Mouse (Mus musculus) cortical plate, adult 2 months (tissue): Measurements from ENCODE around the gene Fra10ac1. TPM values are rescaled to one million over a fixed set of nuclear protein-coding genes. Genes with fewer than 3 reads are reported as not detected.
A peak's percentile ranks its signal among the peaks of the same experiment; 100 is the strongest.

Experiments used
- H3K27ac ChIP-seq: fragments of 200-500 bp; 2 replicates; pipeline ENCODE4 v1.5.1; 2012; ENCODE audit warnings: low read length, control low read depth, inconsistent platforms; ENCODE audit not compliant: insufficient read depth
- H3K4me1 ChIP-seq: fragments of 200-500 bp; 2 replicates; pipeline ENCODE4 v1.6.1; 2011; ENCODE audit warnings: low read length; ENCODE audit not compliant: control insufficient read depth, insufficient read depth
- H3K4me3 ChIP-seq: fragments of 200-500 bp; 2 replicates; pipeline ENCODE4 v1.5.1; 2011; ENCODE audit warnings: mild to moderate bottlenecking, low read length, control low read depth; ENCODE audit not compliant: insufficient read depth
- CTCF ChIP-seq: fragments of 200-500 bp; IDR thresholded peaks from 2 replicates; pipeline ENCODE4 v1.5.1; 2011; ENCODE audit warnings: mild to moderate bottlenecking, control low read depth, low read length; ENCODE audit not compliant: insufficient read depth; ENCODE audit errors: extremely low read depth
- POLR2A ChIP-seq: fragments of 200-500 bp; IDR thresholded peaks from 2 replicates; pipeline ENCODE4 v1.6.1; 2011; ENCODE audit warnings: mild to moderate bottlenecking, low read length, control low read depth; ENCODE audit not compliant: insufficient read depth; ENCODE audit errors: extremely low read depth
- polyA plus RNA-seq: library from polyadenylated mRNA; depleted of rRNA; stranded (reverse); fragments of >200 nt; gene quantifications from 2 replicates; pipeline ENCODE4 v1.2.3, GENCODE M21; 2012; rRNA removed

The Fra10ac1 gene
- polyA plus RNA-seq: 21.4 and 24.9 TPM in 2 replicates

DNA sequence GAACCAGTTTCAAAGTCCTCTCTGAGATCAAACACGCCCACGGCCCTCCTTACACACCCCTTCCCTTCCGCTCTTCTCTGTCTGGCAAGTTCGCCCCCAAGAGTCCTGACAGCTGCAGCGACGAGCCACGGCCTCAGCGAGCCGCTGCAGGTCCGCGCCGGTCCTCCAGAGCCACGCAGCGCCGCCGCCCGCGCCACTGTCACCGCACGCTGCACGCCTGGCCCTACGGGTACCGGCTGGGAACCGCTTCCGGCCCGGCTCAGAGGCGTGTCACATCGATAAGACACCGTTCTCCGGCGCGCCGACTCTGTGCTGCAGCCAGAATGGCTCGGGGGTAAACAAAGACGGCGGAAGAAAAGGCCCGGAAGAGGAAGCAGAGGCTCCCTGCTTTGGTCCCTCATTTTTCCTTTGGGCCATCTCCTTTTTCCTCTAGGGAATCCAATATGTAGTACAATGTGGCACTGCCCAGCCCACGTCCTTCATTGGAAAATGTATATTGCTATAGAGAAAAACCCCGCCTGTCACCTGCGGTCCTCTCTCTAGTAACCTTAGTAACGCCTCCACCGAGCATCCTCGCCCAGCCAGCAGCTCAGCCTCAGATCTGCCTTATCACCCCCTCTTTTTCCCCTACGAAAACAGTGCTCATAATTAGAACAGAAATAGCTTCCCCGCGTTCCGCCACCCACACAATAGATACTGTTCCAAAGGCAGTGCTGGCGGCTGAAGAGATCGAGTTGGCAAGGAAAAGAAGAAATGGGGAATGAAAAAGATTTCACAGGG lies at the start of gene Fra10ac1:
Fra10ac1 (minus strand) TSS at position 252 of the 780 bp plus-strand sequence.
- H3K4me3 ChIP-seq: peak within 1 kb of the TSS; percentile 55
- H3K27ac ChIP-seq: peak within 1 kb of the TSS; percentile 95
- peaks cover 2% of the 10 kb centered on the region; the same call in 1 of the 2 replicates for H3K4me1 ChIP-seq
- TF ChIP-seq POLR2A (no peak; the same call in 1 of the 2 replicates), CTCF (peak; percentile 28; the same call in 1 of the 2 replicates)

GRCm38 (mm10) chr19:38271071-38271470 lies 47.1 kb upstream of the Fra10ac1 start:
- H3K27ac ChIP-seq: no peak overlapping the region
- H3K4me3 ChIP-seq: no peak overlapping the region
- TF ChIP-seq CTCF: no peak
- TF ChIP-seq POLR2A: no peak
- peaks cover 12% of the 10 kb centered on the region for H3K4me1 ChIP-seq

GRCm38 (mm10) chr19:38267469-38267868 lies 43.5 kb upstream of the Fra10ac1 start:
- TF ChIP-seq CTCF (no peak), POLR2A (no peak)
- peaks cover 6% of the 10 kb centered on the region; the same call in 1 of the 2 replicates for H3K4me1 ChIP-seq
- peak overlapping the region; percentile 28; the same call in 1 of the 2 replicates for H3K27ac ChIP-seq
- H3K4me3 ChIP-seq: peak overlapping the region; percentile 89

DNA sequence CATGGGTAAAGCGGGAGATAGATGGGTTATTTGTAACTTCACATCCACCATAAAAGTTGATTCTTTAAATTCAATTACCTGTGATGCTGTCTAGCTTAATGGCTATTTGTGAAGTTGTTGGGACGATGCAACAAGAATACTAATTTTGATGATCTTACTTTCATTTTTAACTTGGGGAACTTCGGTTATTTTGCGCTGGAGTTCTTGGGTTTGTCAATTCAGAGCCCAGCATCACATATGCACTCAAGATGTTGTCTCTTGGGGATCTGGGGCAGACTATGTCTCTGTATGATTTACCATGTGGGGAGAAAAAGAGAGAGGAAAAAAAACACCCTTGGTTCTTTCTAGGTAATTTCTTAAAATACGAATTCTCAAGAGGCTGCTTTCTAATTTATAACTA lies 41.8 kb upstream of the Fra10ac1 start:
- no peak for TF ChIP-seq CTCF
- TF ChIP-seq POLR2A: no peak
- Histone ChIP-seq H3K4me1 (peaks cover 6% of the 10 kb centered on the region; the same call in 1 of the 2 replicates), H3K27ac (peak overlapping the region; percentile 66; the same call in 1 of the 2 replicates), H3K4me3 (peak overlapping the region; percentile 89)

DNA sequence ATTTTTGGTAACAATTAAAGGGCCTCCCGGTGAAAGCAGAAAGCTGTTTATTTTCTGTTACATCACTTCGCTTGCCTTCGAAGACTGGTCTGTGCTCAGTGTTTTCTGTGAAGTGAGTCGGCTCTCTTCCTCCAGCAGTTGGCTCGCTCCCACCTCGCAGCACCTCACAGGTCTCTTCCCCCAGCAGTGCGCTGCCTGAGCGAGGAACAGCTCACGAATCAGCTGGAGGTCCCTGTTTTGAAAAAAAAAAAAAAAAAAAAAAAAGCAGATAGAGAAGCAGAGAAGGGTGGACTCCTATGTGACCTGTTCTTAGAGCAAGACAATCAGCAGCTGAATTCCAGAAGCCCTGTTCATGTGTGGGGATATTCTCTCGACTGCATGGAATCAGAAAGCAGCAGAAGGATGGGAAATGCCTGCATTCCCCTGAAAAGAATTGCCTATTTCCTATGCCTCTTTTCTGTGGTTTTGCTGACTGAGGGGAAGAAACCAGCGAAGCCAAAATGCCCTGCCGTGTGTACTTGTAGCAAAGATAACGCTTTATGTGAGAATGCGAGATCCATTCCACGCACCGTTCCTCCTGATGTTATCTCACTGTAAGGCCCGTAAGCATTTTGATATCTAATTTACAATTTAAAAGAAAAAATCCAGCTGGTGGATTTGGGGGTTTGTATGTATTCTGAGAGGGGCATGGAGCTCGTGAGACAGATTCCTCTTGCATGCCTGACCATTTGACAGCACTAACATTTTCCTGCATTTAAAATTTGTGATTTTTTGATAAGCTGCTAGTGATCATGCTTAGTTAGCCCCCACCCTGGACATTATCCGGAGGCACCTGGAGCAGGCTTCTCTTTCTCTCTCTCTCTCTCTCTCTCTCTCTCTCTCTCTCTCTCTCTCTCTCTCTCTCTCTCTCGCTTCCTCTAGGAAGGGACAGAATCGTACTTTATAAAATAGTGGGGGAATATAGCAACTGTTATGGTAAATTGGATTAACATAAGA lies 40.8 kb upstream of the Fra10ac1 start, which contains the start of gene Lgi1:
Lgi1 (plus strand) TSS at position 32 of the 996 bp plus-strand sequence.
- TF ChIP-seq CTCF (no peak), POLR2A (peak; percentile 78)
- H3K27ac ChIP-seq: peak within 1 kb of the TSS; percentile 99
- H3K4me3 ChIP-seq: peak within 1 kb of the TSS; percentile 89
- peaks cover 3% of the 10 kb centered on the region; the same call in 1 of the 2 replicates for H3K4me1 ChIP-seq

- Histone ChIP-seq H3K27ac (peak overlapping the region; percentile 80), H3K4me1 (peaks cover 5% of the 10 kb centered on the region; the same call in 1 of the 2 replicates), H3K4me3 (peak overlapping the region; percentile 89)
- TF ChIP-seq CTCF (peak; percentile 71), POLR2A (peak; percentile 81)
Measured at GRCm38 (mm10) chr19:38263829-38264504, 40.0 kb upstream of the Fra10ac1 start.

DNA sequence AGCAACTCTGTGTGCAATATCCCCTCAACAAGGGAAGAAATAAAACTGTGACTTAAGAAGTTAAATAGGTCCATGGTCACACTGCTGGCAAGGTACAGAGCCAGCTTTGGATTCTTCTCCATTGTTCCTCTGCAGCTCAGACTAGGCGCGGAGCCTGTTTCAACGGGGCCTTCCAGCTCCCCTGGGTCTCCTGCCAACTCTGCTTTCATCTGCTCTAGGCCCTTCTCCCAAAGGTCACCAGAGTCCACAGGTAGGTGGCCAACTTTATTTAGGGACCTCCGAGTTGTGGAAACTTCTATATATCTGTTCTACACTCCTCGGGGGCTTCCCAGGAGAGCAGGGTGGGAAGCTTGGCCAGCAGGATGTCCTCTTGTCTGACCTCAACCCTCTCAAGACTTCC lies 37.4 kb upstream of the Fra10ac1 start:
- H3K4me3 ChIP-seq: no peak overlapping the region
- peaks cover 2% of the 10 kb centered on the region; the same call in 1 of the 2 replicates for H3K4me1 ChIP-seq
- H3K27ac ChIP-seq: no peak overlapping the region
- TF ChIP-seq POLR2A (no peak), CTCF (no peak)

DNA sequence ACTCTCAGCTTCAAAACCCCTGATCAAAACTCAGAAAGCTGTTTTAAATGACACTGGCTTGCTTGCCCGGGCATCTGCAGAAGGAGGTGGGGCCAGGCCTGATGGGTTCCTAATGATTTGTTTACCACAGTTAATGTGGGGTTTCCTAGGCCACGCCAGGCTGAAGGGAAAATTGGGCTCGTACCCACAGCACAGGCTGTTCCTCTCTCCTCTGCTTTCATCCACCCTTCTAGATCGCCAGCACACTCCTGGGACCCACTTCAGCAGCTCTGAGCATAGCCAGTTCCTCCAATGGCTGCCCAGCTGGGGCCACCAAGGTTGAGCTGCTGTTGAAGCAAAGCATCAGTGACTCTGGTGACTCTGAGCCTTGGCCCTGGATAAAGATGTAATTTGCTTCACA lies 36.4 kb upstream of the Fra10ac1 start:
- TF ChIP-seq CTCF: no peak
- no peak for TF ChIP-seq POLR2A
- Histone ChIP-seq H3K27ac (peak overlapping the region; percentile 89), H3K4me3 (no peak overlapping the region), H3K4me1 (peaks cover 2% of the 10 kb centered on the region; the same call in 1 of the 2 replicates)
